Mouse (Mus musculus) leukemia stem cell, adult 10-12 weeks (primary cell): Measurements from ENCODE around the gene 2410131K14Rik. TPM values are rescaled to one million over a fixed set of nuclear protein-coding genes. Genes with fewer than 3 reads are reported as not detected.

Experiments used
- polyA plus RNA-seq: library from polyadenylated mRNA; stranded (reverse); fragments of >175 nt; gene quantifications from 2 replicates; pipeline ENCODE4 v1.2.3, GENCODE M21; 2012; ENCODE audit warnings: low replicate concordance

The 2410131K14Rik gene
- polyA plus RNA-seq = 0.96 and 1.7 TPM in 2 replicates

GRCm38 (mm10) chr5:118244606-118245443 lies at the start of gene 2410131K14Rik, which contains the start of gene Rnft2:
TSS of gene 2410131K14Rik (plus strand) at chr5:118245227.
TSS of gene Rnft2 (minus strand) at chr5:118245116.

Other genes starting within 250 kb of the 2410131K14Rik start
- 0.85 and 2.1 TPM in 2 replicates for gene Tesc, start 217.5 kb upstream of the 2410131K14Rik start, polyA plus RNA-seq
- 23.1 and 37.6 TPM in 2 replicates for gene Fbxw8, start 89.8 kb upstream of the 2410131K14Rik start, polyA plus RNA-seq
- 0.03 TPM in 1 of 2 replicates, not detected in the other for gene Hrk, start 80.6 kb upstream of the 2410131K14Rik start, polyA plus RNA-seq
- 0.63 and 0.71 TPM in 2 replicates for gene Rnft2, start 111 bp upstream of the 2410131K14Rik start, polyA plus RNA-seq